Mouse (Mus musculus) heart, adult 2 months (tissue): ENCODE data around the gene Olfr194.

ENCODE experiments used
- CTCF ChIP-seq: fragments of 200-600 bp; IDR thresholded peaks from 2 replicates; pipeline ENCODE4 v1.8.1; 2022; ENCODE audit warnings: antibody characterized with exemption, mild to moderate bottlenecking, moderate library complexity
- POLR2A ChIP-seq: fragments of 200-500 bp; IDR thresholded peaks from 2 replicates; pipeline ENCODE4 v1.6.1; 2011; ENCODE audit warnings: mild to moderate bottlenecking, low read depth, low read length, control low read depth; ENCODE audit not compliant: insufficient read depth

DNA sequence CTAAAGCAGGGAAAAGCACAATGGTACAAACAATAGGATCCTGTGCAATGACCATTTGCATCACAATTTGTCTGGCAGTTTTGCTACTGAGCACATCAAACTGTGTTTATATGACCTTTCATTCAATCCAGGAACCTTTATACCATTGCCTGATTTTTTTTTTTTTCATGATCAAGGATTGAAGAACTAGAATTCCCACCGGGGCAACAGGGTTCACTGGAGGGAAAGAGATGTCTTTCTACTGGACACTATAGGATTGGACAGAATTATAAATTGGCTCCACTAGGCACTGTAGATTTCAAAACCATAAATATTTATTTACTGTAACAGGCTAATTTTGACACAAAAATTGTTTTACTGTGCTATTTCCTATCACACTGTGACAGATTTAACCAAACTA, 9.1 kb downstream of the Olfr194 start, which contains the start of gene Olfr193:
- TF ChIP-seq CTCF (no peak), POLR2A (no peak)
